Mouse (Mus musculus): Measurements from ENCODE around the gene Hrk.

Hrk gene

GRCm38 (mm10) chr5:118223142-118223757 lies 58.8 kb downstream of the Hrk start:
- no peak for DNase-seq (ENCODE audit: low spot score)

GRCm38 (mm10) chr5:118230071-118230611 lies 65.7 kb downstream of the Hrk start:
- DNase-seq (ENCODE audit: low spot score) = no peak

- DNase-seq (ENCODE audit: low spot score) = no peak
Observed at GRCm38 (mm10) chr5:118236891-118237290, 72.4 kb downstream of the Hrk start.

Data from urinary bladder, postnatal 14 days (tissue).